Mouse (Mus musculus) effector memory CD4-positive, alpha-beta T cell, adult 5 months (primary cell): Measurements from ENCODE around the gene Smim1. TPM values are rescaled to one million over a fixed set of nuclear protein-coding genes. Genes with fewer than 3 reads are reported as not detected.

Experiments used
- polyA plus RNA-seq: library from polyadenylated mRNA; unstranded; fragments of 100-300 nt; shearing (Covaris generic); gene quantifications from one replicate; pipeline ENCODE4 v1.2.1, GENCODE M21; 2017

The Smim1 gene
- polyA plus RNA-seq = 0.56 TPM

GRCm38 (mm10) chr4:154025641-154026440, at the start of gene Smim1:
Smim1 (minus strand) TSS chr4:154026230.

GRCm38 (mm10) chr4:154042577-154042976, 16.5 kb upstream of the Smim1 start, which contains the start of gene Ccdc27:
Ccdc27 (minus strand) TSS chr4:154042677.

GRCm38 (mm10) chr4:154011646-154012089, 14.4 kb downstream of the Smim1 start, which contains the start of gene Lrrc47:
Lrrc47 (plus strand) TSS chr4:154011731.

GRCm38 (mm10) chr4:153974431-153975291, 51.4 kb downstream of the Smim1 start, which contains the start of the genes Dffb and Cep104:
Dffb (minus strand) TSS chr4:153975126.
Cep104 (plus strand) TSS chr4:153975194.

Other genes with a start within 250 kb of the Smim1 start
- 34.3 TPM for gene A430005L14Rik, start 69.0 kb downstream of the Smim1 start, polyA plus RNA-seq
- gene Dffb, start 51.1 kb downstream of the Smim1 start, polyA plus RNA-seq = 20.4 TPM
- 11.8 TPM for gene Cep104, start 51.0 kb downstream of the Smim1 start, polyA plus RNA-seq
- 38.4 TPM for gene Lrrc47, start 14.5 kb downstream of the Smim1 start, polyA plus RNA-seq
- gene Ccdc27, start 16.4 kb upstream of the Smim1 start, polyA plus RNA-seq = not detected
- not detected for gene Trp73, start 114.0 kb upstream of the Smim1 start, polyA plus RNA-seq
- 22.2 TPM for gene Wrap73, start 116.1 kb upstream of the Smim1 start, polyA plus RNA-seq
- 356 TPM for gene Tprgl, start 134.4 kb upstream of the Smim1 start, polyA plus RNA-seq
- gene Megf6, start 144.5 kb upstream of the Smim1 start, polyA plus RNA-seq = not detected